Mouse (Mus musculus) heart, embryonic 14.5 days (tissue): Measurements from ENCODE around the gene Eri3. TPM values are rescaled to one million over a fixed set of nuclear protein-coding genes. Genes with fewer than 3 reads are reported as not detected.
A peak's percentile ranks its signal among the peaks of the same experiment; 100 is the strongest.

Source experiments
- ATAC-seq: fragments of 200-750 bp; cut with Nextera tagmentation; 2 replicates; pipeline ENCODE4 v1.8.0; 2017; ENCODE audit warnings: low read depth, moderate TSS enrichment; ENCODE audit not compliant: insufficient number of reproducible peaks, insufficient read depth, low FRiP score
- H3K27ac ChIP-seq, 2 experiments: fragments of 200-500 bp in 1 of 2; fragments of 300-500 bp in 1 of 2; sonication (generic) in 1 of 2; replicated peaks in 1 of 2; 2 replicates each; pipeline ENCODE4 v1.5.1; 2012 to 2014; ENCODE audit warnings: low read depth in 2 of 2, low read length in 2 of 2, control low read depth in 1 of 2, mild to moderate bottlenecking in 1 of 2, mixed read lengths in 1 of 2; ENCODE audit not compliant: control insufficient read depth in 1 of 2, insufficient read depth in 1 of 2
- H3K27me3 ChIP-seq: fragments of 300-500 bp; sonication (generic); 2 replicates; pipeline ENCODE4 v1.6.1; 2014; ENCODE audit warnings: mild to moderate bottlenecking, low read length, control low read depth; ENCODE audit not compliant: control insufficient read depth, insufficient read depth
- H3K36me3 ChIP-seq: fragments of 300-500 bp; sonication (generic); 2 replicates; pipeline ENCODE4 v1.6.1; 2014; ENCODE audit warnings: mild to moderate bottlenecking, control low read depth, low read length, mixed read lengths; ENCODE audit not compliant: control insufficient read depth, insufficient read depth
- H3K4me1 ChIP-seq, 2 experiments: fragments of 200-500 bp in 1 of 2; fragments of 300-500 bp in 1 of 2; sonication (generic) in 1 of 2; 2 replicates each; pipeline ENCODE4 v1.6.1; 2012 to 2014; ENCODE audit warnings: low read length in 2 of 2, control low read depth in 1 of 2, mixed read lengths in 1 of 2; ENCODE audit not compliant: control insufficient read depth in 2 of 2, insufficient read depth in 2 of 2
- H3K4me2 ChIP-seq: fragments of 300-500 bp; sonication (generic); 2 replicates; pipeline ENCODE4 v1.6.1; 2014; ENCODE audit warnings: mild to moderate bottlenecking, low read length
- H3K4me3 ChIP-seq, 2 experiments: fragments of 200-500 bp in 1 of 2; fragments of 300-500 bp in 1 of 2; sonication (generic) in 1 of 2; 2 replicates each; pipeline ENCODE4 v1.5.1; 2012 to 2014; ENCODE audit warnings: low read length in 2 of 2, mild to moderate bottlenecking in 2 of 2, control low read depth in 1 of 2, low read depth in 1 of 2, moderate library complexity in 1 of 2; ENCODE audit not compliant: control insufficient read depth in 1 of 2, insufficient read depth in 1 of 2
- H3K9ac ChIP-seq: fragments of 300-500 bp; sonication (generic); 2 replicates; pipeline ENCODE4 v1.6.1; 2014; ENCODE audit warnings: mild to moderate bottlenecking, low read length
- H3K9me3 ChIP-seq: fragments of 300-500 bp; sonication (generic); 2 replicates; pipeline ENCODE4 v1.6.1; 2016; ENCODE audit warnings: low read length, control low read depth; ENCODE audit not compliant: control insufficient read depth
- WGBS: fragments of 180-500 bp; shearing (Covaris S2); extraction: QIAGEN DNeasy Blood & Tissue Kit; methylation state at CpG from one replicate; pipeline ENCODE4 v1.1.7; 2014; 5-methylcytosine and 5-hydroxymethylcytosine counted together
- polyA plus RNA-seq: library from polyadenylated mRNA; unstranded; fragments of >200 nt; fragmentation: Nextera tagmentation; extraction: Ambion mirVana; gene quantifications from 2 replicates; pipeline ENCODE4 v1.2.1, GENCODE M21; 2014

Eri3 gene
- polyA plus RNA-seq, 1 experiment from 2014 or later = 128 TPM

DNA sequence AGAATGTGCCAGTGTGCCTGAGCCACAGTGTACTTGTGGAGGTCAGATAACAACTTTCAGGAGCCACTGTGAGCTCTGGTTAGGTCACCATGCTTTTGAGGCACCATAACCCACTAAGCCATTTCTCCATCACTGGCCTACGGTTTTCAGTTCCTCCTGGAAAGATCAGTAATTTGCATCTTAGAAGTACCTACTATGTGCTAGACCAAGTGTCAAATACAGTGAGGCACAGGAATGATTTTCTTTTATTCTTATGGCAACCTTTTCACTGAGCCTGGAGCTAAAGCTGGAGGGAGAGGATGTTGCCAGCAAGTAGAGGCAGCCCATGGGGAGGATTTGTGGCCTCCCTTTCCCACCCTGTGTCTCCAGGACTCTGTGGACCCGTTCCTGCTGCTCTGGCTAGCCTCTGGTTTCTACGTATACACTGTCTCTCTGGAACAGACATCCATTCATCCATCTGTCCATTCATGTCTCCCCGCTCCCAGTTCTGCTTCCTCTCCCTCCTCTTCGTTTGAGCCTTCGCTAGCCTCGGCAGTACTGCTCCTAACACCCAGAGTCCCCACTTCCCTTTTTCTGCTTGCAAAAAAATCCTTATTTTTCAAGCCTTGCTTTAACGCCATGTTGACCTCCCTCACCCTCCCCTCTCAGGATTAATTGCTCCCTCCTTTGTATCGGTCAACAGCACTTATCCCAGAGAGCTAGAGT, 14.5 kb upstream of the Eri3 start:
- WGBS = 70% methylated on average over 9 of the region's 9 CpGs
- no peaks in the 10 kb centered on the region for H3K9me3 ChIP-seq
- no peaks in the 10 kb centered on the region for H3K27me3 ChIP-seq
- no peaks in the 10 kb centered on the region for H3K36me3 ChIP-seq
- H3K4me3 ChIP-seq = no peak overlapping the region
- no peak overlapping the region for H3K27ac ChIP-seq
- H3K4me2 ChIP-seq = no peak overlapping the region
- no peak for ATAC-seq
- H3K9ac ChIP-seq = no peak overlapping the region
- H3K4me1 ChIP-seq = peaks cover 0 to 2% of the 10 kb centered on the region in 2 experiments; a peak in 1 of 4 replicates

DNA sequence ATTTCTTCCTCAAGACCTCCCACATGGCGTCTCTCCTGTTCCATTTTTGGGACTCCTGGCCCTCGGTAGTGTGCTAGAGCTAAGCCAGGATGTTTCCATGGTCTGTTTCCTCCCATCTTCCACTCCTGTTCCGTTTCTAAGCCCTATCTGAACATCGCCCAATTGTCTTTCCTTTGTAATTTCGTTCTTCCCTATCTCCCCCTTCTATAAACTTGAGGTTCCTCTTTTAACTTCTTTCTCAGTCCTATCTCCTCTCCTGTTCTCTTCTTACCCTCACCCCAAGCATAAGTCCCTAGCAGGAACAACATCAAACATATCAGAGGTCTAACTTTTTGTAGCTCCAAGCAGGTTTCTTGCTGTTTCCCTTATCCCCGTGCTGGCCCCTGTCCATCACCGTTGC, 13.2 kb upstream of the Eri3 start:
- Histone ChIP-seq H3K4me1 (peaks cover 0 to 2% of the 10 kb centered on the region in 2 experiments; a peak in 1 of 4 replicates), H3K4me3 (no peak overlapping the region), H3K27me3 (no peaks in the 10 kb centered on the region), H3K4me2 (no peak overlapping the region), H3K9ac (no peak overlapping the region), H3K9me3 (no peaks in the 10 kb centered on the region), H3K36me3 (no peaks in the 10 kb centered on the region), H3K27ac (no peak overlapping the region)
- ATAC-seq = no peak
- 68% methylated on average over 7 of the region's 7 CpGs for WGBS

DNA sequence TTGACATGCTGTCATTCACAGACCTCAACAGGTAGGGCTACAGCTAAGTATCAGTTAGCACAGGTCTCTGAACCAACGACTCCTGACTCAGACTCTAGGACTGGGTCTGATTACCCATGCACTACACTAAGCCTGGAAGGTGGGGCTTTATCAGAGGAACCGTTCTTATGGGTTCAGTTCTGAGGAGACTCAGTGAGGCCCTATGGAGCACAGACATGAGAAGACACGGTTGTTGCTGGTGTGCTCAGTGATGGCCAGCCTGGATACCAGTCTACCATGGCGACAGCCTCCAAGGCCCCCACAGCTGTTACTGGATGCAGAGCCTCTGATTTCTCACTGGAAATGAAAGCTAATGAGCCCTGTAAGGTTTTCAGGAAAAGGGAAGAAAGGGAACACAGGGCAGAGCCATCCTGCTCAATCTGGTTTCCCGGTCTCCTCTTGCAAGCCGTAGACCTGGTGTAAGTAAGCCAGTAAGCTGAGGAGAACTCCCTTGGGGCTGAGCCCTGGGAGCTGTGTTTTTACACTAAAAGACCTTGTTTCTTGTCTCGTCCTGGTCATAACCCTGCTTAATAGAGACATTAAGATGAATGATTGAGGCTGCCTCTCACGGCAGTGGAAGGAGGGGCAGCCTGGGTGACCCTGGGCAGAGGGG, 10.7 kb upstream of the Eri3 start:
- no peak overlapping the region for H3K4me2 ChIP-seq
- H3K4me3 ChIP-seq = no peak overlapping the region
- peaks cover 0 to 2% of the 10 kb centered on the region in 2 experiments; a peak in 1 of 4 replicates for H3K4me1 ChIP-seq
- H3K36me3 ChIP-seq = no peaks in the 10 kb centered on the region
- no peaks in the 10 kb centered on the region for H3K27me3 ChIP-seq
- no peak for ATAC-seq
- no peak overlapping the region for H3K9ac ChIP-seq
- no peak overlapping the region for H3K27ac ChIP-seq
- WGBS = 82% methylated on average over 8 of the region's 8 CpGs
- no peaks in the 10 kb centered on the region for H3K9me3 ChIP-seq

GRCm38 (mm10) chr4:117540571-117540970, 9.6 kb upstream of the Eri3 start:
- H3K4me3 ChIP-seq = no peak overlapping the region
- no peaks in the 10 kb centered on the region for H3K36me3 ChIP-seq
- no peak overlapping the region for H3K4me2 ChIP-seq
- WGBS = 71% methylated on average over 5 of the region's 5 CpGs
- H3K27me3 ChIP-seq = no peaks in the 10 kb centered on the region
- H3K9me3 ChIP-seq = no peaks in the 10 kb centered on the region
- no peak for ATAC-seq
- no peak overlapping the region for H3K9ac ChIP-seq
- H3K27ac ChIP-seq = no peak overlapping the region
- peaks cover 0 to 2% of the 10 kb centered on the region in 2 experiments; a peak in 1 of 4 replicates for H3K4me1 ChIP-seq

DNA sequence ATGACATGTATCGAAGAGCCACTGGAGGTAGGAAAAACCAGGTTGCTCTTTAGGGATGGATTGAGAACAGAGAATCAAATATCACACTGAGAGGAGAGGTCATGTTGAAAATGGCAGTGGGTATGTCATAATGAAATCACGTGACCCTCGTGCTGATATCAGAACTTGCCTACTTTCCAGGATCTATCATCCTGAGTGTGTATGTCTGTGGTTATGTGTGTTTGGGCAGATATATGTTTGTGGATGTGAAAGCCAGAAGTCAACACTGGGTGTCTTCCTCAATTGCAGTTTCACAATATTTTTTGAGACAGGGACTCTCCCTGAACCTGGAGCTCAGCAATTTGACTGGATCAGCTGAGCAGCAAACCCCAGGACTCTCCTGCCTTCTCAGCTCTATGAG, 4.7 kb upstream of the Eri3 start:
- WGBS = 88% methylated on average over 3 of the region's 3 CpGs
- Histone ChIP-seq H3K27me3 (no peaks in the 10 kb centered on the region), H3K4me2 (no peak overlapping the region), H3K9me3 (no peaks in the 10 kb centered on the region), H3K27ac (no peak overlapping the region), H3K4me1 (peaks cover 2% of the 10 kb centered on the region in 2 experiments; a peak in 2 of 4 replicates), H3K36me3 (no peaks in the 10 kb centered on the region), H3K4me3 (no peak overlapping the region), H3K9ac (no peak overlapping the region)
- no peak for ATAC-seq

- 78% methylated on average over 6 of the region's 6 CpGs for WGBS
- Histone ChIP-seq H3K9me3 (no peaks in the 10 kb centered on the region), H3K36me3 (no peaks in the 10 kb centered on the region), H3K27ac (no peak overlapping the region), H3K9ac (no peak overlapping the region), H3K27me3 (no peaks in the 10 kb centered on the region), H3K4me3 (no peak overlapping the region), H3K4me1 (peaks cover 8 to 11% of the 10 kb centered on the region in 2 experiments), H3K4me2 (no peak overlapping the region)
- no peak for ATAC-seq
Observed at GRCm38 (mm10) chr4:117546616-117547015, 3.5 kb upstream of the Eri3 start.

- no peak for ATAC-seq
- Histone ChIP-seq H3K4me1 (peaks cover 8 to 11% of the 10 kb centered on the region in 2 experiments), H3K9me3 (no peaks in the 10 kb centered on the region), H3K9ac (no peak overlapping the region), H3K27ac (peak overlapping the region in 1 of 2 experiments; percentile 24; a peak in 1 of 4 replicates), H3K4me2 (peak overlapping the region; percentile 50), H3K36me3 (0 out of 2 replicates have a peak, but pooled peaks cover 3% of the 10 kb centered on the region), H3K27me3 (no peaks in the 10 kb centered on the region), H3K4me3 (peak overlapping the region in 1 of 2 experiments; percentile 88; a peak in 2 of 4 replicates)
- WGBS = 39% methylated on average over 6 of the region's 6 CpGs
Observed at GRCm38 (mm10) chr4:117549576-117549975, 589 bp upstream of the Eri3 start.
